Mouse (Mus musculus) NIH3T3 (cell line): Measurements from ENCODE around the gene Prkca.
A peak's percentile ranks its signal among the peaks of the same experiment; 100 is the strongest.

Experiments used
- DNase-seq: peaks from one replicate; pipeline ENCODE4 v3.0.0-alpha.2; 2012; ENCODE audit warnings: low read depth

The Prkca gene

GRCm38 (mm10) chr11:108160056-108160455, 183.7 kb downstream of the Prkca start:
- DNase-seq: no peak

- DNase-seq: no peak
Observed at GRCm38 (mm10) chr11:108158046-108158445, 185.7 kb downstream of the Prkca start.

- no peak for DNase-seq
Observed at GRCm38 (mm10) chr11:108157074-108157473, 186.7 kb downstream of the Prkca start.

GRCm38 (mm10) chr11:108156107-108156506, 187.6 kb downstream of the Prkca start:
- DNase-seq: no peak

- DNase-seq: no peak
Observed at GRCm38 (mm10) chr11:108155088-108155580, 188.6 kb downstream of the Prkca start.

- DNase-seq: no peak
Observed at GRCm38 (mm10) chr11:108153997-108154841, 189.5 kb downstream of the Prkca start.

GRCm38 (mm10) chr11:108152591-108152990, 191.1 kb downstream of the Prkca start:
- DNase-seq: no peak

GRCm38 (mm10) chr11:108150410-108150809, 193.3 kb downstream of the Prkca start:
- peak; percentile 95 for DNase-seq

- DNase-seq: no peak
Observed at GRCm38 (mm10) chr11:108149187-108149586, 194.5 kb downstream of the Prkca start.

GRCm38 (mm10) chr11:108148491-108148890, 195.2 kb downstream of the Prkca start:
- no peak for DNase-seq

GRCm38 (mm10) chr11:108145752-108146496, 197.8 kb downstream of the Prkca start:
- DNase-seq: no peak

- no peak for DNase-seq
Observed at GRCm38 (mm10) chr11:108145128-108145527, 198.6 kb downstream of the Prkca start.

GRCm38 (mm10) chr11:108143739-108144138, 200.0 kb downstream of the Prkca start:
- no peak for DNase-seq

GRCm38 (mm10) chr11:108140028-108140427, 203.7 kb downstream of the Prkca start:
- DNase-seq: no peak

- no peak for DNase-seq
Observed at GRCm38 (mm10) chr11:108136341-108136740, 207.4 kb downstream of the Prkca start.

- DNase-seq: peak; percentile 43
Observed at GRCm38 (mm10) chr11:108135407-108136159, 208.1 kb downstream of the Prkca start.

- peak; percentile 70 for DNase-seq
Observed at GRCm38 (mm10) chr11:108128593-108128992, 215.1 kb downstream of the Prkca start.

GRCm38 (mm10) chr11:108127908-108128307, 215.8 kb downstream of the Prkca start:
- DNase-seq: no peak

GRCm38 (mm10) chr11:108122486-108122885, 221.2 kb downstream of the Prkca start:
- DNase-seq: no peak

- no peak for DNase-seq
Observed at GRCm38 (mm10) chr11:108120708-108121107, 223.0 kb downstream of the Prkca start.

- no peak for DNase-seq
Observed at GRCm38 (mm10) chr11:108119785-108120184, 223.9 kb downstream of the Prkca start.

GRCm38 (mm10) chr11:108118814-108119213, 224.9 kb downstream of the Prkca start:
- DNase-seq: no peak
